Mouse (Mus musculus) embryonic facial prominence, embryonic 14.5 days (tissue): Measurements from ENCODE around the gene Atp2c2. TPM values are rescaled to one million over a fixed set of nuclear protein-coding genes. Genes with fewer than 3 reads are reported as not detected.

Experiments
- ATAC-seq: fragments of 200-750 bp; cut with Nextera tagmentation; 2 replicates; pipeline ENCODE4 v1.8.0; 2017; ENCODE audit warnings: low read depth, moderate number of reproducible peaks, moderate TSS enrichment
- DNase-seq: peaks from one replicate; pipeline ENCODE4 v3.0.0-alpha.2; 2015; ENCODE audit warnings: low spot score
- H3K27ac ChIP-seq: fragments of 300-500 bp; sonication (generic); replicated peaks from 2 replicates; pipeline ENCODE4 v1.5.1; 2014; ENCODE audit warnings: low read depth, mild to moderate bottlenecking, low read length, moderate library complexity
- H3K27me3 ChIP-seq: fragments of 300-500 bp; sonication (generic); replicated peaks from 2 replicates; pipeline ENCODE4 v1.6.1; 2014; ENCODE audit warnings: low read length; ENCODE audit not compliant: control insufficient read depth, insufficient read depth
- H3K36me3 ChIP-seq: fragments of 300-500 bp; sonication (generic); 2 replicates; pipeline ENCODE4 v1.6.1; 2014; ENCODE audit warnings: low read length, mixed read lengths; ENCODE audit not compliant: control insufficient read depth, insufficient read depth
- H3K4me1 ChIP-seq: fragments of 300-500 bp; sonication (generic); 2 replicates; pipeline ENCODE4 v1.6.1; 2014; ENCODE audit warnings: antibody characterized with exemption, low read length; ENCODE audit not compliant: control insufficient read depth, insufficient read depth
- H3K4me2 ChIP-seq: fragments of 300-500 bp; sonication (generic); 2 replicates; pipeline ENCODE4 v1.6.1; 2014; ENCODE audit warnings: low read depth, mild to moderate bottlenecking, low read length, moderate library complexity, mixed read lengths
- H3K4me3 ChIP-seq: fragments of 300-500 bp; sonication (generic); 2 replicates; pipeline ENCODE4 v1.5.1; 2014; ENCODE audit warnings: low read depth, mild to moderate bottlenecking, low read length
- H3K9ac ChIP-seq: fragments of 300-500 bp; sonication (generic); 2 replicates; pipeline ENCODE4 v1.6.1; 2014; ENCODE audit warnings: low read depth, mild to moderate bottlenecking, low read length, moderate library complexity, mixed read lengths
- H3K9me3 ChIP-seq: fragments of 300-500 bp; sonication (generic); 2 replicates; pipeline ENCODE4 v1.6.1; 2016; ENCODE audit warnings: low read length; ENCODE audit not compliant: control insufficient read depth
- WGBS: fragments of 180-500 bp; shearing (Covaris S2); extraction: QIAGEN DNeasy Blood & Tissue Kit; methylation state at CpG from one replicate; pipeline ENCODE4 v1.1.7; 2014; 5-methylcytosine and 5-hydroxymethylcytosine counted together
- polyA plus RNA-seq: library from polyadenylated mRNA; unstranded; fragments of >200 nt; fragmentation: Nextera tagmentation; extraction: Ambion mirVana; gene quantifications from 2 replicates; pipeline ENCODE4 v1.2.1, GENCODE M21; 2014

Atp2c2 gene
- polyA plus RNA-seq, 1 experiment from 2014 or later, result 1.8 TPM

GRCm38 (mm10) chr8:119742409-119742808 is 42.6 kb downstream of the Atp2c2 start:
- Histone ChIP-seq H3K27ac (no peak overlapping the region), H3K36me3 (no peaks in the 10 kb centered on the region), H3K27me3 (no peaks in the 10 kb centered on the region), H3K9ac (no peak overlapping the region), H3K4me3 (no peak overlapping the region), H3K4me1 (no peaks in the 10 kb centered on the region), H3K9me3 (no peaks in the 10 kb centered on the region), H3K4me2 (no peak overlapping the region)
- 84% methylated on average over 7 of the region's 7 CpGs for WGBS
- no peak for DNase-seq
- ATAC-seq, result no peak

- Histone ChIP-seq H3K27me3 (no peaks in the 10 kb centered on the region), H3K4me1 (no peaks in the 10 kb centered on the region), H3K4me2 (no peak overlapping the region), H3K4me3 (no peak overlapping the region), H3K9me3 (no peaks in the 10 kb centered on the region), H3K9ac (no peak overlapping the region), H3K27ac (no peak overlapping the region), H3K36me3 (no peaks in the 10 kb centered on the region)
- DNase-seq (peak; percentile 68), ATAC-seq (no peak)
- WGBS, result 54% methylated on average over 13 of the region's 13 CpGs
Observed at GRCm38 (mm10) chr8:119743291-119744026, 43.6 kb downstream of the Atp2c2 start.

- Histone ChIP-seq H3K4me1 (no peaks in the 10 kb centered on the region), H3K36me3 (no peaks in the 10 kb centered on the region), H3K9me3 (no peaks in the 10 kb centered on the region), H3K4me2 (no peak overlapping the region), H3K27me3 (no peaks in the 10 kb centered on the region), H3K4me3 (no peak overlapping the region), H3K9ac (no peak overlapping the region), H3K27ac (no peak overlapping the region)
- DNase-seq, result no peak
- WGBS, result 85% methylated on average over 4 of the region's 4 CpGs
- no peak for ATAC-seq
Observed at GRCm38 (mm10) chr8:119744604-119745003, 44.8 kb downstream of the Atp2c2 start.

- Histone ChIP-seq H3K9me3 (no peaks in the 10 kb centered on the region), H3K4me2 (peak overlapping the region; percentile 50), H3K27me3 (no peaks in the 10 kb centered on the region), H3K4me1 (no peaks in the 10 kb centered on the region), H3K9ac (0 out of 2 replicates have a peak overlapping the region, but pooled peaks have one; percentile 30), H3K36me3 (peaks cover 4% of the 10 kb centered on the region; the same call in 1 of the 2 replicates), H3K27ac (no peak overlapping the region), H3K4me3 (peak overlapping the region; percentile 28)
- WGBS, result 25% methylated on average over 24 of the region's 28 CpGs
- peak; percentile 51; the same call in 1 of the 2 replicates for ATAC-seq
- no peak for DNase-seq
Observed at GRCm38 (mm10) chr8:119755238-119756146, 55.7 kb downstream of the Atp2c2 start.

- 61% methylated on average over 2 of the region's 2 CpGs for WGBS
- DNase-seq (no peak), ATAC-seq (no peak)
- no peaks in the 10 kb centered on the region for H3K4me1 ChIP-seq
- no peak overlapping the region for H3K4me3 ChIP-seq
- H3K4me2 ChIP-seq, result peak overlapping the region; percentile 50
- H3K27me3 ChIP-seq, result no peaks in the 10 kb centered on the region
- H3K9ac ChIP-seq, result no peak overlapping the region
- no peaks in the 10 kb centered on the region for H3K9me3 ChIP-seq
- H3K36me3 ChIP-seq, result peaks cover 5% of the 10 kb centered on the region; the same call in 1 of the 2 replicates
- H3K27ac ChIP-seq, result no peak overlapping the region
Observed at GRCm38 (mm10) chr8:119756147-119756461, 56.3 kb downstream of the Atp2c2 start.

- WGBS, result 60% methylated on average over 5 of the region's 5 CpGs
- Histone ChIP-seq H3K4me1 (no peaks in the 10 kb centered on the region), H3K27me3 (no peaks in the 10 kb centered on the region), H3K9ac (no peak overlapping the region), H3K27ac (no peak overlapping the region), H3K9me3 (no peaks in the 10 kb centered on the region), H3K4me2 (no peak overlapping the region), H3K36me3 (peaks cover 8% of the 10 kb centered on the region; the same call in 1 of the 2 replicates), H3K4me3 (no peak overlapping the region)
- DNase-seq (no peak), ATAC-seq (no peak)
Observed at GRCm38 (mm10) chr8:119756538-119756937, 56.7 kb downstream of the Atp2c2 start.

- ATAC-seq (no peak), DNase-seq (no peak)
- Histone ChIP-seq H3K4me1 (no peaks in the 10 kb centered on the region), H3K9me3 (no peaks in the 10 kb centered on the region), H3K4me3 (no peak overlapping the region), H3K4me2 (no peak overlapping the region), H3K27me3 (no peaks in the 10 kb centered on the region), H3K27ac (no peak overlapping the region), H3K9ac (no peak overlapping the region), H3K36me3 (peaks cover 14% of the 10 kb centered on the region; the same call in 1 of the 2 replicates)
- WGBS, result 89% methylated on average over 10 of the region's 11 CpGs
Observed at GRCm38 (mm10) chr8:119761692-119762091, 61.9 kb downstream of the Atp2c2 start.

GRCm38 (mm10) chr8:119762226-119763220 is 62.7 kb downstream of the Atp2c2 start:
- Histone ChIP-seq H3K9ac (no peak overlapping the region), H3K27ac (no peak overlapping the region), H3K27me3 (no peaks in the 10 kb centered on the region), H3K9me3 (no peaks in the 10 kb centered on the region), H3K4me2 (no peak overlapping the region), H3K36me3 (peaks cover 18% of the 10 kb centered on the region; the same call in 1 of the 2 replicates), H3K4me1 (no peaks in the 10 kb centered on the region), H3K4me3 (no peak overlapping the region)
- 86% methylated on average over 21 of the region's 21 CpGs for WGBS
- ATAC-seq, result no peak
- DNase-seq, result no peak
